Mouse (Mus musculus) layer of hippocampus, adult 18-20 months (tissue): ENCODE measurements around the gene Tmem266. TPM values are rescaled to one million over a fixed set of nuclear protein-coding genes. Genes with fewer than 3 reads are reported as not detected.

Experiments
- DNase-seq, 2 experiments: peaks; one replicate each; pipeline ENCODE4 v3.0.0; 2022; ENCODE audit warnings: low spot score in 2 of 2
- total RNA-seq, 2 experiments: library from RNA; stranded (reverse); gene quantifications; 2 replicates each; pipeline ENCODE4 v1.2.3; 2021

Gene Tmem266
- total RNA-seq, 2 experiments from 2014 or later = 5.5 to 6.4 TPM

DNA sequence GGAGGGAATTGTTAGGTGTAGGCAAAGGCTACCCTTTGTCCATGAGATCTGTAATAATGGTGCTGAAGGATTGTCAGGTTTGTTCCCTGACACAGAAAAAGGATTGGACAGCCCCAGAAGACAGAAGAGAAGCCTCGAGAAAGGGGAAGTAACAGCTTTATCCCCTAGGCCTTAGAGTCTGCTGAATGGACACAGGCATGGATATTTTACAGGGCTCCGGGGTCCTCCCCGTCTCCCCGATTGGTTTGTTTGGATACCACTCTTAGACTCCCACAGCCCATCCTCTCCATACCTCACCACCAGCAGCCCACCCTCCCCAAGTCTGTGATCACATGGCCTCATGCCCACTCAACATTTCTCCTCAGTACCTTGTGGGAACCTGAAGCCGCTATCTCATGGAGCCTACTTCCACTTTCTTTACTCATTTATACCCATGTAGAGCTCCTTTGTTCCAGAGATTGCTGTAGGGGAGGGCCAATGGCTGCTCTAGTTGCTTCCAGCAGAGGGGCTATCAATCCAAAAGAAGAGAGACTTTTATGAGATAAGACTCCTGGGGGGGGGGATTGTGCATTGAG is 112.6 kb downstream of the Tmem266 start:
- DNase-seq = no peak

DNA sequence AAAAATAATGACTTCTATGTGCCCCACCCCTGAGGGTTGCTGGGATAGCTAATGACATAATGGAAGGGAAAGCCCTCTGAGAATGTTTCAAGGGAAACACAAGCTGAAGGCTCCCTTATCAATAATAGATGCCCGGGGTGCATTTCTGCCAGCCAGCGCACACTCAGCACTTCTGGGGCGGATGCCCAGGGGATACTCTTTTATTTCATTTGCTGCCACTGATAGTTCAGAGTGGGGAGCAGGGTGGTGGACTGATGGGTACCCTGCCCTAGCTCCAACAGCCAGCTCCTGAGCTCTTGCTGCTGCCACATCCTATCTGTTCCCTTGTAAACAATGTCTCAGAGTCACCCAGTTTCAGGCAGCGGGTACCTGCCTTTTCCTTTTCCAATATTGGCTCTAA is 120.8 kb downstream of the Tmem266 start:
- no peak for DNase-seq

DNA sequence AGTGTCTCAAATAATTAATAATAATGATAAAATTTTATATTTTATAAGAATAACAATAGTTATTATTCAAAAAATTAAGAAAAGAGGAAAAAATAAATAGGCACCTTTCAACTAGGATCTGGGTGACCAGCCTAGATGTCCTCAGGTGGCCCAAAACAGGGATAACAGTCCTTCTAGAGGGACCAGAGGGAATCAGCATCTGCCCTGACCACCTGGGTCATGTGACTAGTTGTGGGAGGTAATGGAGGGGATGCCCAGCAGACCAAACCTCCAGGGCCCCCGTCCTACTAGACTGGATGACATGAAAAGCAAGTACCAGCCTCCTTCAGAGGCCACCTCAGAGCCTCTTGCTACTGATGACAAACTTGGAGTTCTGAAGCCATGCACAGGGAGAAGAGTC is 122.4 kb downstream of the Tmem266 start:
- no peak for DNase-seq

DNA sequence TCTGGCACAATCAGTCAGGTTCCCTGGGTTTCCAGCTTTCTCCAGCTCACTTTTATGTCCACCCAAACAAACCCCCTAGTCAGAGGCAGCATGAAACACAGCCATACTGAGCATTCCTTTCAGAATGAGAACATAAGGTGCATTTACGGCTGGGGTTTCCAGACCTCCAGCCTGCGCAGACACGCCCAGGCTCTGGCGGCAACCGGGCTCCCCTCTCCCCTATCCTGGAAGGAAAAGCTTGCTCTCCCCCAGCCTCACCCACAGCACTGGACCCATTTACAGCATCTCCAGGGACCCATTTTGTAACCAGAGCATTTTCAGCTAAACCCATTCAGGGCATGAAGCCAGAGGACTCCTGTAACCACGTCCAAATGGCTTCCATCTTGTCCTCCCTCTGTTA is 123.3 kb downstream of the Tmem266 start:
- DNase-seq = no peak

DNA sequence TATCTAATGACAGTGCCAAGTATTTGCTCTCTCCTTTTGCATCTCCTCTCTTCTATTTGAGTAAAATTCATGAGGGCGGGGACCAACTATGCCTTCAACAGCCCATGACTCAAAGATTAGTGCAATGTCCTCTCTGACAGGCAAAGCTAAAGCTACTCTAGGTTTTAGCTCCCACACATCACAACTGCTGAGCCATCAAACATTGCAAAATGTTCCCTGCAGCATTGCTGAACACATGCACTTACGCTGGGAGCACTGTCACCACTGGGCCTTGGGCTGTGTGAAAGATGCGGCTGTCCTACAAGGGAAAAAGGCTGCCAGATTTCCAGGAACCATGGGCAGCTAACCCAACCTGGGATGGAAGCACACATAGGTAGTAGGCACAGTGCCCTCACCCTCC is 124.7 kb downstream of the Tmem266 start:
- peak; percentile 17 to 53 for DNase-seq

DNA sequence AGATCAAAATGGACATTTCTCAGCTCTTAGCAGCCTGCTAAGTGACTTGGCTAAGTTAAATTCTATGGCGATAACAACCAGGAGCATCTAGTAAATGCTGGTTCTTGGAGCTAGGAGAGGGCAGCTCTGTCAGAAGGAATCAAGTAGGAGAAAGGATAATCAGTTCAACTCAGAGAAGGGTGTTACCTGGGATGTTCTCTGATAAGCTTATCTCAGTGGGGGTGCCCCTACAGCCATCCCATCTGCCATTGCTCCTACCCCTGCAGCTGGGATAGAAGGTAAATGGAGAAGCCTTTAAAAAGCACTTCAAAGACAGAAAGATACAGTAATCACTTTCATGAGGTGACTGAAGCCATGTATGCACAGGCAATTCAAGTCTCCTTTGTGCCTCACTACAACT is 126.2 kb downstream of the Tmem266 start:
- no peak for DNase-seq

DNA sequence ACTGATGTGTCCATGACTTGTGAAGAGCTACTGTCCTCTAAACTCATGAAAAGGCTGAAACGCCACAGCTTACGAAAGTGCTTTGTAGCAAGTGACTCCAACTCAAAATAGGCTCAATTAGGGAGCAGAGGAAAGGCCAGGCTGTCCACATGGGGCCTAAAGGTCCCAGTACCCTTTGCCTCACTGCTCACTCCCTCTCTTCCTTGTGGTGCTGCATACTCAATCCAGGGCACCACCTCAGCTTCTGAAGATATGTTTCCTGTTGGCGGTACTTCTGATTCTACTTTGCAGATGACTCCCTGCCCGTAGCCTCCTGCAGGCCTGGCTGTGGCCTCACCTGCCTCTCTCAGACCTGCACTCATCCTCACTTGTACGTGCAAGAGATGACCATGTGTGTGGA is 126.7 kb downstream of the Tmem266 start:
- DNase-seq = no peak

DNA sequence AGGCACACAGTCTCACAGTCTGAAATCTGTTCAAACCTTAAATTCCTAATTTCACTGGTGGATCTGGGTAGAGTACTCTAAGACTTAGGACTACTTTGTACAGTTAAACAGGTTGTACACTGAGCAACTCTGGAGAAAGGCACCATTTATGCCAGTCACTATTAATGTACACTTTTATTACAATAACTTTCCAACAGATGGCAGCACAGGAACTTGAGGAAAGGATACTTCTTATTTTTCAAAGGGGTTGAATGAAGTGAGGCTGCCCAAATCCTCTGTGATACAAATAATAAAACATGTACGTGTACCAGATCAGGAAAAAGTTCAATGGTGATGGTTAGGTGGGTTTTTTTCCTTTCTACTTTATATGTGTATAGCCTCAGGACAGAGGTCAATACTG is 141.7 kb downstream of the Tmem266 start:
- DNase-seq = peak in 1 of 2 experiments; percentile 7

DNA sequence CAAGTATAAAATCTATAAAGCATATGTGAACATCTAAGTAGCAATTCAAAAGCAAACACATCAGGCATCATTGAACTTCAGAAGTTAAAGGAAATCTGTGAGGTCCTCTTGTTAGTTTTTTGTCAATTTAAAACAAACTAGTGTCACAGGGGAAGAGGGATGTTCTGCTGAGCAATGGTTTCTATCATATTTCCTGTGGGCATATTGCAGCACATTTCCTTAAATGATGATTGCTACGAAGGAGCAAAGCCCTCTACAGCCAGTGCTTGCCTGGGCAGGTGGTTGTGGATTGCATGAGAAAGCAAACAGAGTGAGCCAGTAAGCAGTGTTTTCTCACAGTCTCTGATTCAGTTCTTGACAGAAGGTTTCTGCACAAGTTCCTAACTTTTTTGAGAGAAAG is 149.4 kb downstream of the Tmem266 start:
- DNase-seq = no peak

DNA sequence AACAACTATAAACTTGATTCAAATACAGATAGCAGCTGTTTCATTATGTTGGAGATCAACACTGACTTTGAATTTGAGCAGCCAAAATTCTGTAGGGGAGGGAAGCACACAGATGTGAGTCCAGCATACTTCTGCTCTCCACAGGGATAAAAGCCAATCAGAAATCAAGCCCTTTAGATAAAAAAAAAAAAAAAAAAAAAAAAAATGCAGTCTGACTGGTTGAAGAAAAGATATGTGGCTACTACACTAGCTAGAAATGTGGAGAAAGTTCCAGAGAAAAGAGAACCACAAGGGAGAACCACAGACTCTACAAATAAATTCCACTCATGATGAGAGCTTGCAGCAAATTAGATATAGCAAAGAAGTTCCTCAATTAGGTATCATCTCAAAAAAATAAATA is 152.0 kb downstream of the Tmem266 start:
- no peak for DNase-seq

DNA sequence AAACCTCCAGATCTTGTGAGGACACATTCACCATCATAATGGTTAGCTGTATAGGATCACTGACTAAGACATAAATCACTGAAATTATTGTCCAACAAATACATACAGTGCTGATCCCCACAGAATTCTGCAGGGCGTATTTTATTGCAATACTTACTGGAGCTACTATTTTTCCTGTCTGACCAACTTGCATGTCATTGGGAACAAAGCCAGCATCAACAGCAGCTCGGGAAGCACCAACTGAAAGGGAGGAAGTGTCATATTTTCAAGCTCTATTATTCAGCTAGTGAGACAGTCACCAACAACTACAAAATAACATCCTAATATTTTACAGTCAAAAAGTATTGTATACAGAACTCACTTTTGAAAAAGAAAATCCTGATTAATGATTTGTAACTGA is 155.4 kb downstream of the Tmem266 start:
- DNase-seq = peak; percentile 10 to 18

Other genes with a start within 250 kb of the Tmem266 start
- 10 to 100 TPM; 62.4 to 63.6 TPM for gene Ube2q2, start 178.1 kb upstream of the Tmem266 start, total RNA-seq
- gene Fbxo22, start 118.0 kb upstream of the Tmem266 start, total RNA-seq = 10 to 100 TPM; 32.5 to 34.6 TPM
- under 1 TPM; 0.33 to 0.45 TPM for gene Nrg4, start 69 bp upstream of the Tmem266 start, total RNA-seq
- 10 to 100 TPM; 41.8 to 43.7 TPM for gene Etfa, start 185.3 kb downstream of the Tmem266 start, total RNA-seq
- gene Isl2, start 211.8 kb downstream of the Tmem266 start, total RNA-seq = not detected